Mouse (Mus musculus) forebrain, embryonic 12.5 days (tissue): ENCODE measurements around the gene Ppp6r2. TPM values are rescaled to one million over a fixed set of nuclear protein-coding genes. Genes with fewer than 3 reads are reported as not detected.
A peak's percentile ranks its signal among the peaks of the same experiment; 100 is the strongest.

Experiments
- ATAC-seq: fragments of 200-750 bp; cut with Nextera tagmentation; 2 replicates; pipeline ENCODE4 v1.8.0; 2017; ENCODE audit warnings: moderate TSS enrichment; ENCODE audit not compliant: low FRiP score
- H3K27ac ChIP-seq: fragments of 300-500 bp; sonication (generic); 2 replicates; pipeline ENCODE4 v1.5.1; 2016; ENCODE audit warnings: mild to moderate bottlenecking
- H3K27me3 ChIP-seq: fragments of 300-500 bp; sonication (generic); 2 replicates; pipeline ENCODE4 v1.6.1; 2016; ENCODE audit warnings: mild to moderate bottlenecking
- H3K36me3 ChIP-seq: fragments of 300-500 bp; sonication (generic); replicated peaks from 2 replicates; pipeline ENCODE4 v1.6.1; 2016; ENCODE audit warnings: mild to moderate bottlenecking
- H3K4me1 ChIP-seq: fragments of 300-500 bp; sonication (generic); 2 replicates; pipeline ENCODE4 v1.6.1; 2016
- H3K4me2 ChIP-seq: fragments of 300-500 bp; sonication (generic); 2 replicates; pipeline ENCODE4 v1.6.1; 2016; ENCODE audit warnings: mild to moderate bottlenecking, moderate library complexity
- H3K4me3 ChIP-seq: fragments of 300-500 bp; sonication (generic); replicated peaks from 2 replicates; pipeline ENCODE4 v1.5.1; 2016; ENCODE audit warnings: mild to moderate bottlenecking
- H3K9ac ChIP-seq: fragments of 300-500 bp; sonication (generic); 2 replicates; pipeline ENCODE4 v1.6.1; 2016; ENCODE audit warnings: mild to moderate bottlenecking
- H3K9me3 ChIP-seq: fragments of 300-500 bp; sonication (generic); 2 replicates; pipeline ENCODE4 v1.6.1; 2016
- WGBS: fragments of 180-500 bp; shearing (Covaris S2); methylation state at CpG from one replicate; pipeline ENCODE4 v1.1.7; 2016; 5-methylcytosine and 5-hydroxymethylcytosine counted together
- polyA plus RNA-seq: library from polyadenylated mRNA; unstranded; fragments of >200 nt; fragmentation: Nextera tagmentation; extraction: Ambion mirVana; gene quantifications from 2 replicates; pipeline ENCODE4 v1.2.1, GENCODE M21; 2016

The Ppp6r2 gene
- polyA plus RNA-seq, 1 experiment from 2014 or later: 47.1 TPM

DNA sequence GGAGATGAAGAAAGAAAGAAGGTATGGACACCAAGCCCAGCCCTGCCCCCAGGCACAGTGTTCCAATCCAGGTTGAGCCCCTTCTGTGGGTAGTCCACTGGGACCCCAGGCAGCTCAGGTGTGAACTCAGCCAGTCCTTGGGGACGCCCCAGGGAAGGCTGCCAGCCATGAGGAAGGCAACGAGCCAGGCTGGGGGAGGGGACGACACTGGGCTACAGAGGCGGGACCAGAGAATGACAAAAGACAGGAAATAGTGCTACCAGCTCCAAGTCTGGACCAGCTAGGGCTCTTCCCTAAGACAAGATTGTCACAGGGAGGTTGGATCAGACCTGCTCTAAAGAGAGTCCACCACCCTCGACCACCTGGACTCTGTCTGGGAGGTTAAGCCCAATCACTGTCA lies 34.2 kb upstream of the Ppp6r2 start:
- H3K9me3 ChIP-seq: no peaks in the 10 kb centered on the region
- ATAC-seq: no peak
- H3K27me3 ChIP-seq: no peaks in the 10 kb centered on the region
- H3K4me1 ChIP-seq: peaks cover 93% of the 10 kb centered on the region
- WGBS: 13% methylated on average over 5 of the region's 5 CpGs
- peak overlapping the region; percentile 11; the same call in 1 of the 2 replicates for H3K4me3 ChIP-seq
- peak overlapping the region; percentile 42 for H3K9ac ChIP-seq
- H3K4me2 ChIP-seq: peak overlapping the region; percentile 92
- H3K36me3 ChIP-seq: 0 out of 2 replicates have a peak, but pooled peaks cover 2% of the 10 kb centered on the region
- H3K27ac ChIP-seq: peak overlapping the region; percentile 58

DNA sequence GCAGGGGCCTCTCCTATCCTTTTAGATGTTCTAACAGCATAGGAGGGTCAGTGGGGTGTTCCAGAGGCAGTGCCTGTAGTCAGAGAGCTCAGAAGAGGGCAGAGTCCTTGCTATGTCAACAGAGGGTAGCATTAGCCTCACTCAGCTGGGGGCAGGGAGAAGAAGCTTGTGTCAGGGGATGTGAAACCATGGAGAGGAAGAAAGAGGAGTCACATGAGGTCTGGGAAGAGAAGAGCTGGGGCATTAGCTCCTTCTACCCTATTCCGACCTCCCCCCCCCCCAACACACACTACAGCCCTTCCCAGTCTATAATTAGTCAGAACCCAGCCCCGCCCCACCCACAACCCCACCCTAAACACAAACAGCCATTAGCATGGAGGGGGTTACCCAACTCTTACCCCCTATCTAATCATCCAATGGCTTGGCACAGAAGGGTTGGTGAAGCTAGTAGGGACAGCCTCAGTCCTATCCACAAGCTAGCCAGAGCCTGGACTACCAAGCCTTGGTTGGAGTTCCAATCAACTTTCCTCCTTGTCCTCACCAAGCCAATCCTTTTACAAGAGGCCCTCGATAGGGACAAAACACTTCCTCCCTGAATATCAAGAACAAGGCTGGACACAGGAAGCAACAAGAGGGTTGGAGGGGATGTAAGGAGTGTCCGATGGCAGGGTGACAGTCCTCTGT lies 33.6 kb upstream of the Ppp6r2 start:
- ATAC-seq: no peak
- H3K4me3 ChIP-seq: peak overlapping the region; percentile 85
- 0 out of 2 replicates have a peak, but pooled peaks cover 2% of the 10 kb centered on the region for H3K36me3 ChIP-seq
- 69% methylated on average over 4 of the region's 4 CpGs for WGBS
- peaks cover 93% of the 10 kb centered on the region for H3K4me1 ChIP-seq
- H3K4me2 ChIP-seq: peak overlapping the region; percentile 92
- H3K9me3 ChIP-seq: no peaks in the 10 kb centered on the region
- peak overlapping the region; percentile 58 for H3K27ac ChIP-seq
- no peaks in the 10 kb centered on the region for H3K27me3 ChIP-seq
- H3K9ac ChIP-seq: peak overlapping the region; percentile 97

DNA sequence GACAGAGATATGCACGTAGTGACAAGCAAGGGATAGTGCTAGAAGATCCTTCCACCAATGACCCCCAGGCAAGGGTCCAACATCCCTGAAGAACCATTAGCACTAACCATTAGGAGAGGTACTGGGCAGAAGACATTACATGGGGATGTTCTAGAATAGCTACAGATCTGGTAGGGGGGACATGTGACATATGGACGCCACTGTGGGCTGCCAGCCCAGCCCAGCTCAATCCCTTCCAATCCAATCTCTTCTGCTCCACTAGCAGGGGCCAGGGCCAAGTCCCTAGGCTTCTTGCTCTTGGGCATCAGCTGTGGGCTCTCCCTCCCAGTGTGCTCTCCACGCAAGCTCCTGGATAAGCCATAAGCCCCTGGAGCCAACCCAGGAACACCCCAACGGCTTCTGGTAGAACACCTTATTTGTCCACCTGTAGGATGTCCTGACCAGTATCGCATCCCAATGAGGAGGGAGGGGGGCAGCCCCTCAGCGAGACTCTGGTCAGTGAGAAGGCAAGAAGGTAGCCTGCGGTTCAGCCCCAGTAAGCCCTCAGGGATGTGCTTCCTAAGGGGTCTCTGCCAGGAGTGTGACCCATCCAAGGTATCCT lies 33.0 kb upstream of the Ppp6r2 start:
- no peaks in the 10 kb centered on the region for H3K9me3 ChIP-seq
- H3K27ac ChIP-seq: peak overlapping the region; percentile 97; the same call in 1 of the 2 replicates
- peak overlapping the region; percentile 97; the same call in 1 of the 2 replicates for H3K9ac ChIP-seq
- ATAC-seq: no peak
- H3K4me2 ChIP-seq: peak overlapping the region; percentile 92
- WGBS: 74% methylated on average over 7 of the region's 7 CpGs
- H3K36me3 ChIP-seq: 0 out of 2 replicates have a peak, but pooled peaks cover 2% of the 10 kb centered on the region
- no peaks in the 10 kb centered on the region for H3K27me3 ChIP-seq
- peaks cover 89% of the 10 kb centered on the region for H3K4me1 ChIP-seq
- peak overlapping the region; percentile 85 for H3K4me3 ChIP-seq

DNA sequence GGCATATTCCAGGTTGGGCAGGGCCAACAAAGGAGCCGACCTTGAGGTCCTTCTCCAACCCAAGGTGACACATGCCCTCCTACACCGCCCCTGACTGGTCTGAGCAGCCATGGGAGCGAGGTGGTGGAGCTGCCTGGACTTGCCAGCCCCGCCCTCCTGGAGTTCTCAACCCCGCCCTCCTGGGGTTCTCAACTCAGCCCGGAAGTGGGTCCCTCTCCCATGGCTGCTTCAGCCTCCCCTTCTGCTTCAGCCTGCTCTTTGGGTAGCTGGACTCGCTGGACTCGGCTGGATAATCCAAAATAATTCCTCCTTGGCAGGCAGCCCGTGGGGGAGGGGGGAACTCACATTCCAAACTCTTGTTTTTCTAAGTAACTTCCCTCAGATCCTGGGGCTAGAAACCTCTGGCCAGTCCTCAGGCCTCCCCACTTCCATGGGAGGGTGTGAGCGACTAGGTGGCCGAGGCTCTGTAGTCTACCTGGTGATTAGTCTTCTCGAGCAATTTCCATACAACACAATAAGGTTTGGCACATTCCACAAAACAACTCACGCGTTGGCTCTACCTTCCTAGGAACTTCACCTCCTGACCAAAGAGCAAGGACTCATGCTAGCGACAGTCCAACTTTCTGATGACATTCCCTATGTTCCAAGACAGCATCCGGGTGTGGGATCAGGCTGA lies 32.3 kb upstream of the Ppp6r2 start:
- WGBS: 2% methylated on average over 16 of the region's 16 CpGs
- H3K36me3 ChIP-seq: 0 out of 2 replicates have a peak, but pooled peaks cover 2% of the 10 kb centered on the region
- peak overlapping the region; percentile 97 for H3K9ac ChIP-seq
- peak overlapping the region; percentile 97 for H3K27ac ChIP-seq
- H3K4me2 ChIP-seq: peak overlapping the region; percentile 92
- no peaks in the 10 kb centered on the region for H3K27me3 ChIP-seq
- H3K9me3 ChIP-seq: no peaks in the 10 kb centered on the region
- peaks cover 88% of the 10 kb centered on the region for H3K4me1 ChIP-seq
- ATAC-seq: no peak; the same call in 1 of the 2 replicates
- peak overlapping the region; percentile 85 for H3K4me3 ChIP-seq

DNA sequence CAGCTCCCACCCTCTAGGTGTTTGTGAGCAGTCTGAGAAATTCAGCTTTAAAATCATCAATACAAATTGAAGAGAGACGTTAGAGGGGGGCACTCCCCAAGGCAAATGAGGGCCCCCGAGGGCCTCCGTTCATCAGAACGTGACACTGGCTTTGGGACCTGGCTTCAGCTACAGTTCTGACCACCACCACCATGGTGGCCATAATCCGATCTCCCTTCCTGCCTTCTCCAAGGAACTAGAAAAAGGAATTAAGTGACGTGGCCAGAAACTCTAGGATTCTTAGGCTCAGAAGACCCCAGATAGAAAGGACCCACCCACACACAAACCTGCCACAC lies 31.8 kb upstream of the Ppp6r2 start:
- peak overlapping the region; percentile 97 for H3K9ac ChIP-seq
- peak overlapping the region; percentile 92 for H3K4me2 ChIP-seq
- 3% methylated on average over 6 of the region's 6 CpGs for WGBS
- H3K27me3 ChIP-seq: no peaks in the 10 kb centered on the region
- peak overlapping the region; percentile 97 for H3K27ac ChIP-seq
- peak overlapping the region; percentile 85 for H3K4me3 ChIP-seq
- 0 out of 2 replicates have a peak, but pooled peaks cover 2% of the 10 kb centered on the region for H3K36me3 ChIP-seq
- ATAC-seq: no peak
- peaks cover 88% of the 10 kb centered on the region for H3K4me1 ChIP-seq
- no peaks in the 10 kb centered on the region for H3K9me3 ChIP-seq

DNA sequence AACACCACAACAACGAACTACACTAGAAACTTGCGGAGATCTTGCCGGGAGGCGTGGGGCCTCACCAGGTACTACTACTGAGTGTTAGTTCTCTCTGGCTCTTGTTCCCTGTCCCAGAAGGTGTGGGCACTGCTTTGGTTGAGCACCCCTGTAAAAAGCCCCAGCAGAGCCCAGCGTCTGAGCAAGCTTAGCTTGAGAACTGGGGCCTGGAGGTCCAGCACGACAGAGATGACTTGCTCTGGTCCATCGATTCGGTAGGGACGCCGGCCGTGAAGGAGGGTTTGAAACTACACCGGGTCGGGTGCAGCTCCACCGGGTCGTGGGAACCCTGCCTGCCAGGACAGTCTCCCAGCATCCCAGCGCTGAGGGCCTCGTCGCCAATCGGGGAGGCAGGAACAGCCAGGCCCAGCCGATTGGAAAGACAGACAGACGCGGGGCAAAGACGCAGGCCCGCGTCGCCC lies 31.2 kb upstream of the Ppp6r2 start:
- H3K36me3 ChIP-seq: peaks cover 7% of the 10 kb centered on the region
- peak overlapping the region; percentile 97 for H3K9ac ChIP-seq
- WGBS: under 1% methylated on average over 26 of the region's 26 CpGs
- H3K9me3 ChIP-seq: no peaks in the 10 kb centered on the region
- ATAC-seq: peak; percentile 12
- H3K4me1 ChIP-seq: peaks cover 87% of the 10 kb centered on the region
- peak overlapping the region; percentile 97 for H3K27ac ChIP-seq
- no peaks in the 10 kb centered on the region for H3K27me3 ChIP-seq
- H3K4me3 ChIP-seq: peak overlapping the region; percentile 85
- H3K4me2 ChIP-seq: peak overlapping the region; percentile 92

DNA sequence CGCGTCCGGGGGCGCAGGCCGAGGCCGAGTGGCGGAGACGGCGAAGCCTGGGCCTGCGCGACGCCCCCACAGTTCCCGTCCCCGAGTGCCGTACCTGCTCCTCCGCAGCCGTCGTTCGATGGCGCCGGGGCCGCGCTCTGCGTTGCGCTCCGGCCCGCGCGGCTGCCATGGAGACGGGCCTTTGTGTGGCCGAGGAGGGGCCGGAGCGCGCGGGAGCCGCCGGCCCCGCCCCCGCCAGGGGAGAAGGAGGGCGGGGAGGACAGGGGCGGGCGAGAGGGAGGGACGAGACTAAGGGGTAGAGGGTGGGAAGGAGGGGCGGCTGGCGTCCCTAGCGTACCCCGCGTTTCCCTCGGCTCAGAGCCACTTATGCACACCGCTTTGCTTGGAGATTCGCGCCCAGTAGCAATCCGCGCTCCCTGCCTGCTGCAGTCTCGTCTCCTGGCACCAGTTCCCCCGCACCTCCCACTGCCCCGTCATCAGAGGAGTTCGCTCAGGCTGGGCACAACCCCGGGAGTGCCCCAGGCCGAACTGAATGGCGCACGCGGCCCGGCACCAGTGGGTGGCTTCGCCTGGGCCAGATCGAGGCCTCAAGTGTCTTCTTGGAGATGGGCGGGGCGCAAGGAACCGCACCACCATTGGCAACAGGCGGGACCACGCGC lies 30.7 kb upstream of the Ppp6r2 start, which contains the start of gene Plxnb2:
Plxnb2 (minus strand) TSS at position 218 of the 659 bp plus-strand sequence.
- Histone ChIP-seq H3K36me3 (peaks cover 13% of the 10 kb centered on the region), H3K9ac (peak within 1 kb of the TSS; percentile 97), H3K4me1 (peaks cover 81% of the 10 kb centered on the region), H3K27ac (peak within 1 kb of the TSS; percentile 97), H3K4me2 (peak within 1 kb of the TSS; percentile 92), H3K4me3 (peak within 1 kb of the TSS; percentile 85), H3K27me3 (no peaks in the 10 kb centered on the region), H3K9me3 (no peaks in the 10 kb centered on the region)
- WGBS: under 1% methylated on average over 63 of the region's 72 CpGs
- ATAC-seq: peak; percentile 87

DNA sequence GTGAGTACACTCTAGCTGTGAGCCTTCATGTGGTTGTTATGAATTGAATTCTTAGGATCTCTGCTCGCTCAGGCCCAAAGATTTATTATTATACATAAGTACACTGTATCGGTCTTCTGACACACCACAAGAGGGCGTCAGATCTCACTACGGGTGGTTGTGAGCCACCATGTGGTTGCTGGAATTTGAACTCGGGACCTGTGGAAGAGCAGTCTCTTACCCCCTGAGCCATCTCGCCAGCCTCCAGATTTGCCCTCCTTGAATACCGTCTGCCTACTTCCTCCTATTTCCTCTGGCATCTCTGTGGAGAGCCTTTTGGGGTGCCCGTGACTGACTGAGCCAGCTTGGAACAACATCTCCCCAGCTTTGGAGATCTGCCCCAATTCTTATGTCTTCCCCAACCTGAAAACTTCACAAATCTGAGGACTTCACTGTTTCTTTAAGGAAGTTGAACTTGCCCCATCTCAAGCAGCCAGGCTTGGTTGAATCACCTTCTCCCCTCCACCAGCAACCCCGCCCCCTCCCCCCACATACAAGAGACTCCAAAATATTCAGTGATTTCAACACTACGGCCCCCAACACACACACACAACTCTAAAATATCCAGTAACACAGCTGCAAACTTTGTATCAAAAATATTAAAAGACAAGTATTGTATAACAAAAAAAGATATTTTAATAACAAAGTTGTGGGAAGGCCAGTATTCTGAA lies 29.6 kb upstream of the Ppp6r2 start:
- H3K27ac ChIP-seq: peak overlapping the region; percentile 51; the same call in 1 of the 2 replicates

DNA sequence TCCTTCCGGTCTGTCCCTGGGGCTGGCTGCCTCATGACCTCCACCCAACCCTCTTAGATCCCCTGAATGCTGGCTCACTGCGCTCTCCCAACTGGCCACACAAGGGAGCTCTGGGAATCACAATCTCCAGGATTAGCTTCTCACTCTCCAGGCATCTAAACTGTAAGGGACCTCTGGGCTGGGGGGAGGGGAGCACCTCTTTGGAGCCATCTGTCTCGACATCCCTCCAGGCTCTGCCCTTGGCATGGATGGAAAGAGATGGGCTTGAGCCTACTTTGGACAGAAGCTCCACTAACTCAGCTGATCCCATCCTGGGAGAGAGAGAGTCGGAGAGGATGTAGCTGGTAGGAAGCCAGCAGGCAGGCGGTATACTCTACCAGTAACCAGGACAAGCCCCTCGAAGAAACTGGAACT lies 29.0 kb upstream of the Ppp6r2 start:
- no peaks in the 10 kb centered on the region for H3K9me3 ChIP-seq
- ATAC-seq: no peak
- peaks cover 25% of the 10 kb centered on the region for H3K36me3 ChIP-seq
- H3K27me3 ChIP-seq: no peaks in the 10 kb centered on the region
- H3K9ac ChIP-seq: no peak overlapping the region
- H3K4me1 ChIP-seq: peaks cover 65% of the 10 kb centered on the region
- WGBS: 52% methylated on average over 6 of the region's 6 CpGs
- H3K4me3 ChIP-seq: no peak overlapping the region
- 0 out of 2 replicates have a peak overlapping the region, but pooled peaks have one; percentile 4 for H3K4me2 ChIP-seq
- peak overlapping the region; percentile 51 for H3K27ac ChIP-seq

More for the DNA sequence above, 29.6 kb upstream of the Ppp6r2 start:
- Histone ChIP-seq H3K4me1 (peaks cover 71% of the 10 kb centered on the region), H3K4me3 (no peak overlapping the region), H3K9ac (no peak overlapping the region), H3K36me3 (peaks cover 20% of the 10 kb centered on the region), H3K27me3 (no peaks in the 10 kb centered on the region), H3K9me3 (no peaks in the 10 kb centered on the region), H3K4me2 (peak overlapping the region; percentile 92)
- 76% methylated on average over 10 of the region's 10 CpGs for WGBS
- no peak for ATAC-seq

DNA sequence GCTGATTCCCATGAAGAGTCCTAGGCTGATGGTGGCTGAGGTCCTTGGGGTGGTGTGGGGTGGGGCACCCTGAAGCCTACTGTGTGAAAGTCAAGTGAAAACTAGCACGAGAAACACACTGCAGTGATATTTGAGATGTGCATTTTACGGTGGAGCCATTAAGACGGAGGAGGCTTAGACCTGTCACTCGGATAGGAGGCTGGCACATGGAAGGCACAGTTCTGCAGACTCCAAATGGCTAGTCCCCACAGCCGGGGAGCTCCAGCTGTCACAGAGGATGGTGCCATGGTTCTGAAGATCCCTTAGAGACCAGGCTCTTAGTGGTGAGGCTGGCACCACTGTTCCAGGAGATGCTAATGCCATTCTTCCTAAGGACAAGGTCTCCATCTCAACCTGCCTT lies 28.5 kb upstream of the Ppp6r2 start:
- H3K9ac ChIP-seq: no peak overlapping the region
- H3K27me3 ChIP-seq: no peaks in the 10 kb centered on the region
- 84% methylated on average over 5 of the region's 5 CpGs for WGBS
- peak overlapping the region; percentile 51; the same call in 1 of the 2 replicates for H3K27ac ChIP-seq
- H3K9me3 ChIP-seq: no peaks in the 10 kb centered on the region
- H3K36me3 ChIP-seq: peaks cover 30% of the 10 kb centered on the region
- no peak for ATAC-seq
- H3K4me2 ChIP-seq: no peak overlapping the region
- peaks cover 60% of the 10 kb centered on the region for H3K4me1 ChIP-seq
- H3K4me3 ChIP-seq: no peak overlapping the region

DNA sequence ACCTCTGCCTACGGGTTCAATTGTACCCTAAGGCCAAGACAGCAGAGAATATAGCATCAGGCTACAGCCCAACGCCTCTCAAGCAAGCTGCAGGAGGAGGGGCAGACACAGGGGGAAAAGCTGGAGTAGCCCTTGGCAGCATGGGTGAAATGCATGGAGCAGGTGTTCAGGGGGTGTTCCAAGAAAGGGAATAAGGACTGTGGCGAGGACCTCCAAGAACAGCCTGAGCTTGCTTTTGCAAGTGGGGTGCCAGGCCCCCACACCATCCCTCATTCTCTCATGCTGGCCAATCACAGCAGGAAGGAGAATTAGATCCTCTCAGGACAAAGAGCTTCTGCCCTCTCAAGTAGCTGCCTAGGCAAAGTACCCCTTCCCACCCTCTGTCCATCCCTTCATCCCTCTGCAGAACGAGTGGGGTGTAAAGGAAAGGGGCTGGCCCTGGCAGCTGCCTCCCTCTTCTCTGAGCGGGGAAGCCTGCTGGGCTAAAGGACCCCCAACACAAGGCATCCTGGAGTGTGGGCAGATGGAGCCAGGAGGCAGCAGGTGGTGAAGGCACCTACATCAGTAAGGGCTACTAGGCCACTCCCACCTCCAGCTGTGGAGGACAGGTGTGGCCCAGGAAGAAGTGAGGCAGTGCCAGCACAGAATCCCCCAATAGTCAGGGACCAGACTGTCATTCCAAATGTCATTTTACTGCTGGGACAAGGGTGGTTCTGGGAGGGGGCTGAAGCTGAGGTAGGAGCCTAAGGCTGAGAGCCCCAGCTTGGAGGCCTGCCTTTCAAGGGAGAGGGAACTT lies 27.0 kb upstream of the Ppp6r2 start:
- H3K4me2 ChIP-seq: no peak overlapping the region
- WGBS: 35% methylated on average over 5 of the region's 5 CpGs
- H3K9me3 ChIP-seq: no peaks in the 10 kb centered on the region
- H3K4me1 ChIP-seq: peaks cover 45% of the 10 kb centered on the region
- peak overlapping the region; percentile 65 for H3K27ac ChIP-seq
- 0 out of 2 replicates have a peak overlapping the region, but pooled peaks have one; percentile 2 for H3K9ac ChIP-seq
- no peaks in the 10 kb centered on the region for H3K27me3 ChIP-seq
- H3K4me3 ChIP-seq: no peak overlapping the region
- H3K36me3 ChIP-seq: peaks cover 42% of the 10 kb centered on the region
- no peak for ATAC-seq
